Mouse (Mus musculus): ENCODE data around the gene Ube2cbp. TPM values are rescaled to one million over a fixed set of nuclear protein-coding genes. Genes with fewer than 3 reads are reported as not detected.

The Ube2cbp gene
- polyA plus RNA-seq, 1 experiment = 1.3 TPM

GRCm38 (mm10) chr9:86451094-86451493 lies 13.7 kb downstream of the Ube2cbp start:
- 65% methylated on average over 6 of the region's 6 CpGs for WGBS
- no peak for DNase-seq
- TF ChIP-seq CTCF (conservative IDR thresholded peaks at IDR 0.05; ENCODE audit: insufficient read depth, insufficient read length, low read depth, low read length) (no peak), POLR2A (IDR thresholded peaks at IDR 0.05; ENCODE audit: low read depth, low read length) (no peak)
- Histone ChIP-seq H3K27ac (ENCODE audit: insufficient read depth, low read depth, low read length) (no peak overlapping the region), H3K4me3 (ENCODE audit: insufficient read depth, low read depth, low read length) (no peak overlapping the region), H3K4me1 (ENCODE audit: control insufficient read depth, insufficient read depth, low read length) (no peaks in the 10 kb centered on the region), H3K36me3 (ENCODE audit: control insufficient read depth, insufficient read depth, low read length) (no peaks in the 10 kb centered on the region), H3K27me3 (replicated peaks; ENCODE audit: control insufficient read depth, insufficient read depth, low read length) (no peaks in the 10 kb centered on the region)

- no peaks in the 10 kb centered on the region for H3K36me3 ChIP-seq (ENCODE audit: control insufficient read depth, insufficient read depth, low read length)
- no peak overlapping the region for H3K4me3 ChIP-seq (ENCODE audit: insufficient read depth, low read depth, low read length)
- no peaks in the 10 kb centered on the region for H3K27me3 ChIP-seq (replicated peaks; ENCODE audit: control insufficient read depth, insufficient read depth, low read length)
- TF ChIP-seq POLR2A (IDR thresholded peaks at IDR 0.05; ENCODE audit: low read depth, low read length) (no peak), CTCF (conservative IDR thresholded peaks at IDR 0.05; ENCODE audit: insufficient read depth, insufficient read length, low read depth, low read length) (peak; percentile 97)
- H3K27ac ChIP-seq (ENCODE audit: insufficient read depth, low read depth, low read length) = no peak overlapping the region
- H3K4me1 ChIP-seq (ENCODE audit: control insufficient read depth, insufficient read depth, low read length) = no peaks in the 10 kb centered on the region
- peak; percentile 80 for DNase-seq
- 2% methylated on average over 11 of the region's 11 CpGs for WGBS
These were observed 15.2 kb downstream of the Ube2cbp start for GRCm38 (mm10) chr9:86449581-86449980.

GRCm38 (mm10) chr9:86447431-86447830 lies 17.3 kb downstream of the Ube2cbp start:
- no peaks in the 10 kb centered on the region for H3K36me3 ChIP-seq (ENCODE audit: control insufficient read depth, insufficient read depth, low read length)
- no peak for TF ChIP-seq CTCF (conservative IDR thresholded peaks at IDR 0.05; ENCODE audit: insufficient read depth, insufficient read length, low read depth, low read length)
- no peak for TF ChIP-seq POLR2A (IDR thresholded peaks at IDR 0.05; ENCODE audit: low read depth, low read length)
- H3K4me3 ChIP-seq (ENCODE audit: insufficient read depth, low read depth, low read length) = no peak overlapping the region
- WGBS = 81% methylated on average over 8 of the region's 8 CpGs
- no peak overlapping the region for H3K27ac ChIP-seq (ENCODE audit: insufficient read depth, low read depth, low read length)
- no peaks in the 10 kb centered on the region for H3K27me3 ChIP-seq (replicated peaks; ENCODE audit: control insufficient read depth, insufficient read depth, low read length)
- H3K4me1 ChIP-seq (ENCODE audit: control insufficient read depth, insufficient read depth, low read length) = no peaks in the 10 kb centered on the region
- DNase-seq = no peak

- WGBS = 81% methylated on average over 7 of the region's 7 CpGs
These were observed 17.9 kb downstream of the Ube2cbp start for GRCm38 (mm10) chr9:86446847-86447246.

GRCm38 (mm10) chr9:86442248-86442647 lies 22.5 kb downstream of the Ube2cbp start:
- Histone ChIP-seq H3K27ac (ENCODE audit: insufficient read depth, low read depth, low read length) (no peak overlapping the region), H3K4me3 (ENCODE audit: insufficient read depth, low read depth, low read length) (no peak overlapping the region), H3K27me3 (replicated peaks; ENCODE audit: control insufficient read depth, insufficient read depth, low read length) (no peaks in the 10 kb centered on the region), H3K4me1 (ENCODE audit: control insufficient read depth, insufficient read depth, low read length) (no peaks in the 10 kb centered on the region), H3K36me3 (ENCODE audit: control insufficient read depth, insufficient read depth, low read length) (no peaks in the 10 kb centered on the region)
- no peak for DNase-seq
- no peak for TF ChIP-seq POLR2A (IDR thresholded peaks at IDR 0.05; ENCODE audit: low read depth, low read length)
- WGBS = 68% methylated on average over 4 of the region's 4 CpGs

More at GRCm38 (mm10) chr9:86446847-86447246, 17.9 kb downstream of the Ube2cbp start:
- no peaks in the 10 kb centered on the region for H3K4me1 ChIP-seq (ENCODE audit: control insufficient read depth, insufficient read depth, low read length)
- H3K27ac ChIP-seq (ENCODE audit: insufficient read depth, low read depth, low read length) = no peak overlapping the region
- no peaks in the 10 kb centered on the region for H3K36me3 ChIP-seq (ENCODE audit: control insufficient read depth, insufficient read depth, low read length)
- no peaks in the 10 kb centered on the region for H3K27me3 ChIP-seq (replicated peaks; ENCODE audit: control insufficient read depth, insufficient read depth, low read length)
- H3K4me3 ChIP-seq (ENCODE audit: insufficient read depth, low read depth, low read length) = no peak overlapping the region
- no peak for DNase-seq
- TF ChIP-seq POLR2A (IDR thresholded peaks at IDR 0.05; ENCODE audit: low read depth, low read length) (no peak), CTCF (conservative IDR thresholded peaks at IDR 0.05; ENCODE audit: insufficient read depth, insufficient read length, low read depth, low read length) (no peak)

- DNase-seq = no peak
- Histone ChIP-seq H3K27ac (ENCODE audit: insufficient read depth, low read depth, low read length) (no peak overlapping the region), H3K27me3 (replicated peaks; ENCODE audit: control insufficient read depth, insufficient read depth, low read length) (no peaks in the 10 kb centered on the region), H3K4me3 (ENCODE audit: insufficient read depth, low read depth, low read length) (no peak overlapping the region), H3K4me1 (ENCODE audit: control insufficient read depth, insufficient read depth, low read length) (no peaks in the 10 kb centered on the region), H3K36me3 (ENCODE audit: control insufficient read depth, insufficient read depth, low read length) (no peaks in the 10 kb centered on the region)
- WGBS = 65% methylated on average over 11 of the region's 11 CpGs
- TF ChIP-seq POLR2A (IDR thresholded peaks at IDR 0.05; ENCODE audit: low read depth, low read length) = no peak
- no peak for TF ChIP-seq CTCF (conservative IDR thresholded peaks at IDR 0.05; ENCODE audit: insufficient read depth, insufficient read length, low read depth, low read length)
These were observed 26.3 kb downstream of the Ube2cbp start for GRCm38 (mm10) chr9:86438337-86439009.

- 98% methylated on average over 8 of the region's 8 CpGs for WGBS
- Histone ChIP-seq H3K36me3 (ENCODE audit: control insufficient read depth, insufficient read depth, low read length) (no peaks in the 10 kb centered on the region), H3K4me1 (ENCODE audit: control insufficient read depth, insufficient read depth, low read length) (no peaks in the 10 kb centered on the region), H3K27me3 (replicated peaks; ENCODE audit: control insufficient read depth, insufficient read depth, low read length) (no peaks in the 10 kb centered on the region), H3K4me3 (ENCODE audit: insufficient read depth, low read depth, low read length) (no peak overlapping the region), H3K27ac (ENCODE audit: insufficient read depth, low read depth, low read length) (no peak overlapping the region)
- no peak for TF ChIP-seq POLR2A (IDR thresholded peaks at IDR 0.05; ENCODE audit: low read depth, low read length)
- no peak for TF ChIP-seq CTCF (conservative IDR thresholded peaks at IDR 0.05; ENCODE audit: insufficient read depth, insufficient read length, low read depth, low read length)
- DNase-seq = no peak
These were observed 28.1 kb downstream of the Ube2cbp start for GRCm38 (mm10) chr9:86436608-86437007.

Data from kidney, adult 2 months (tissue).